20 mouse cellular contexts compared by ENCODE assay signal in genomic region chr13:45354824-45355223, GRCm38 (mm10). TPM values are rescaled to one million over a fixed set of nuclear protein-coding genes. Genes with fewer than 3 reads are reported as not detected.
DNase-seq lines count a peak whose midpoint lies in the region; ATAC-seq lines count a peak whose summit lies in the region.
"Had no signal": no experiment of that assay in that cellular context is flagged by ENCODE, and none has a peak within 500 bp of the region (broad histone marks: within the 10 kb centered on the region; RNA-seq: fewer than 3 reads in every experiment).

No protein-coding gene starts in this region.

- 80% methylated on average over 2 of the region's 2 CpGs for WGBS in midbrain, embryonic 11.5 days
- WGBS in midbrain, embryonic 15.5 days, result 78% methylated on average over 2 of the region's 2 CpGs

- H3K9ac ChIP-seq in midbrain, embryonic 11.5 days (ENCODE audit: low read length), result no peak overlapping the region
- H3K9ac ChIP-seq in midbrain, embryonic 15.5 days, result no peak overlapping the region
- H3K9ac ChIP-seq: lung, embryonic 15.5 days had no signal

- no peaks in the 10 kb centered on the region for H3K27me3 ChIP-seq in midbrain, embryonic 11.5 days (ENCODE audit: control insufficient read depth, insufficient read depth, low read length)
- no peaks in the 10 kb centered on the region for H3K27me3 ChIP-seq in midbrain, embryonic 15.5 days (replicated peaks)
- H3K27me3 ChIP-seq: lung, embryonic 15.5 days had no signal

- no peak for ATAC-seq in midbrain, embryonic 11.5 days (ENCODE audit: low FRiP score)
- no peak for ATAC-seq in midbrain, embryonic 15.5 days (replicated peaks)

- no peaks in the 10 kb centered on the region for H3K4me1 ChIP-seq in midbrain, embryonic 11.5 days (ENCODE audit: control insufficient read depth, insufficient read depth, low read length)
- no peaks in the 10 kb centered on the region for H3K4me1 ChIP-seq in midbrain, embryonic 15.5 days

- no peaks in the 10 kb centered on the region for H3K36me3 ChIP-seq in midbrain, embryonic 11.5 days (ENCODE audit: control insufficient read depth, insufficient read depth, low read length)
- no peaks in the 10 kb centered on the region for H3K36me3 ChIP-seq in midbrain, embryonic 15.5 days (replicated peaks)
- H3K36me3 ChIP-seq: G1E; lung, embryonic 15.5 days had no signal

- DNase-seq in embryo, embryonic 11.5 days (ENCODE audit: low read depth, low spot score), result peak; percentile 17
- DNase-seq in embryo, embryonic 10.5 days (ENCODE audit: low spot score), result no peak
- DNase-seq in midbrain, embryonic 11.5 days (ENCODE audit: low spot score, missing footprints), result peak; percentile 71
- DNase-seq in brain, adult 2 months (ENCODE audit: low read depth, low spot score), result peak; percentile 21
- DNase-seq in retina, embryonic 14.5 days (ENCODE audit: low spot score), result peak; percentile 74
- no peak for DNase-seq in lung, postnatal 10 days
- no peak for DNase-seq in spleen, postnatal 14 days (ENCODE audit: low spot score in 2 of 2)
- DNase-seq: cerebellum, adult 9-10 months; gastrocnemius, adult 2 months; heart, adult 2 months; kidney, adult 9 months; kidney, postnatal 4 days; layer of hippocampus, postnatal 36 days; left cerebral cortex, postnatal 4 days; spleen, adult 18-20 months; thymus, postnatal 25 days had no signal

- H3K4me2 ChIP-seq in midbrain, embryonic 11.5 days, result no peak overlapping the region
- H3K4me2 ChIP-seq in midbrain, embryonic 15.5 days, result no peak overlapping the region
- H3K4me2 ChIP-seq: liver, embryonic 11.5 days; lung, embryonic 15.5 days had no signal

- no peak overlapping the region for H3K27ac ChIP-seq in midbrain, embryonic 11.5 days (ENCODE audit: low read depth, low read length)
- no peak overlapping the region for H3K27ac ChIP-seq in midbrain, embryonic 15.5 days
- H3K27ac ChIP-seq: gastrocnemius, adult 2 months; heart, adult 2 months; lung, embryonic 15.5 days had no signal

- no peak overlapping the region for H3K4me3 ChIP-seq in midbrain, embryonic 11.5 days (ENCODE audit: low read depth, low read length)
- H3K4me3 ChIP-seq in midbrain, embryonic 15.5 days, result no peak overlapping the region
- H3K4me3 ChIP-seq: gastrocnemius, adult 2 months; heart, adult 2 months; lung, embryonic 15.5 days had no signal

- no peaks in the 10 kb centered on the region for H3K9me3 ChIP-seq in midbrain, embryonic 11.5 days (ENCODE audit: control insufficient read depth, low read length)
- H3K9me3 ChIP-seq in midbrain, embryonic 15.5 days, result no peaks in the 10 kb centered on the region
- H3K9me3 ChIP-seq: G1E; lung, embryonic 15.5 days had no signal

RNA-seq across cellular contexts. Expression of gene Mylip, which starts 34.7 kb away (rescaled TPM):
- polyA plus RNA-seq in midbrain, embryonic 11.5 days (2014; fragmentation: Nextera tagmentation; extraction: Ambion mirVana), result 3.9 and 4.3 TPM in 2 replicates
- polyA plus RNA-seq in midbrain, embryonic 15.5 days (2015; fragmentation: Nextera tagmentation; extraction: Ambion mirVana), result 6.5 and 6.7 TPM in 2 replicates

Comparison
In these comparisons a context has a peak if more than half of its experiments do, and no peak if none do; other contexts are left out.
1. DNase-seq: peak in embryo, embryonic 11.5 days (single experiment), midbrain, embryonic 11.5 days (single experiment), brain, adult 2 months (single experiment) and retina, embryonic 14.5 days (single experiment); none in embryo, embryonic 10.5 days (single experiment), lung, postnatal 10 days (single experiment) and spleen, postnatal 14 days (0 of 2).